Mouse (Mus musculus): ENCODE measurements around the gene Fbxl3.

Gene Fbxl3

DNA sequence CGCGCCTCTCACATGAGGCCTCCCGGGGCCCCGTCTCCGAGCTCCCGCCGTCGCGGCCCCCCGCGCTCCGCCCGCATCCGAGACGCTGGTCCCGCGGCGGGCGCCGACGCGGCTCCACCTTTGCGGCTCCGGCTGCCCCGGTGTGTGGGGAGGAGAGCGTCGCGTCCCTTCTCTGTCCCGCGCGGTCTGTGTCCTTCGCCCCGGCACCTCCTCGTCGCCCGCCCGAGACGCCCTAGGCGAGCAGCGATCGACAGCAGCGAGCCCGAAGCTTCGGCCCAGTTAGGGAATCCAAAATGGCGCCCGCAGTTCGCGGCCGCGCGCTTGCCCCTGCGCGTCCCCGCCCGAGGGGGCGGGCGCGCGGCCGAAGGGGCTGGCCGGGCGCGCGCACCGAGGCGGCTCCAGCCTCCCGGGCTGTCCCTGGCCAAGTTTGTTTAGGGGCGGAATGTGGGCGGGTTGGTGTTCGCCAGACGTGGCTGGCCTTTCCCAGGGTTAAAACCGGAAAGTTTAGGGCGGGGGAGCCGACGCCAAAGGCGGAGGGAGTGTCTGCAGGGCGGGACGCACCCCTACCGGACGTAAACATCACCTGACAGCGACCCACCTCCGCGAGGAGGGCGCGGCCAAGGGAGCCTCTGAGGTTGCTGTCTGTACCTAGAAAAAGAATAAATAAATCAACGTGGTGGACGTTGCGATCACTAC, at the start of gene Fbxl3:
Gene Fbxl3 (minus strand): TSS at position 329 of the 696 bp plus-strand sequence.
- peak; percentile 83 for DNase-seq (ENCODE audit: low read depth)

DNA sequence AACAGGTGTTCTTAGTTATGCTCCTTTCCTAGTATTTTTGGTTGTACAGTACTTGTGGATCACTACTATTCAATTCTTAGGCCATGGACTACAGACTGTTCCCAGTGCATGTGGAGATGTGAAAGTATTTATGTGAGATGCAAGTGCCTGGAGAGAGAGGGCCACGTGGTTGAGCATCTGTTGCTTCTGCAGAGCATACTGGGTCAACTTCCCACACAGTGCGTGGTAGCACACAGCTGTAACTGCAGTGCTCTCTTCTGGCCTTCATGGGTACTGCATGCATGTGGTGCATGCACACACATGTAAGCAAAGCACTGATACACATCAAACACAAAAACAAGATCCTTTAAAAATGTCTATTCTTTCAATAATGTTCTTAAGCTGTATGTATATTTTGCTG, 32.6 kb upstream of the Fbxl3 start:
- DNase-seq (ENCODE audit: low read depth) = peak; percentile 18

DNA sequence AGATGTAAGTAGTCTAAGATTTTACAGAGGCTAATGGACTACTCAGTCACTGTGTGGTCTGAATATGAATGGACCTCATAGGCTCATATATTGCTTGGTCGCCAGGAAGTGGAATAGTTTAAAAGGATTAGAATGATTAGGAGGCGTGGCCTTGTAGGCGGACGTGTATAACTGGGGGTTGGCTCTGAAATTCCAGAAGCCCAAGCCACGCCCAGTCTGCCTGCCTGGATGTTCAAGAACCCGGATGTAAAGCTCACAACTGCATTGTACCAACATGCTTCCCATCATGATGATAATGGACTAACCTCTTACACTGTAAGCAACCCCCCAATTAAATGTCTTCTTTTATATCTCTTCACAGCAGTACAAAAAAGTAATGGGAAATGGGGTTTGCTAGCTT, 26.4 kb upstream of the Fbxl3 start:
- no peak for DNase-seq (ENCODE audit: low read depth)

DNA sequence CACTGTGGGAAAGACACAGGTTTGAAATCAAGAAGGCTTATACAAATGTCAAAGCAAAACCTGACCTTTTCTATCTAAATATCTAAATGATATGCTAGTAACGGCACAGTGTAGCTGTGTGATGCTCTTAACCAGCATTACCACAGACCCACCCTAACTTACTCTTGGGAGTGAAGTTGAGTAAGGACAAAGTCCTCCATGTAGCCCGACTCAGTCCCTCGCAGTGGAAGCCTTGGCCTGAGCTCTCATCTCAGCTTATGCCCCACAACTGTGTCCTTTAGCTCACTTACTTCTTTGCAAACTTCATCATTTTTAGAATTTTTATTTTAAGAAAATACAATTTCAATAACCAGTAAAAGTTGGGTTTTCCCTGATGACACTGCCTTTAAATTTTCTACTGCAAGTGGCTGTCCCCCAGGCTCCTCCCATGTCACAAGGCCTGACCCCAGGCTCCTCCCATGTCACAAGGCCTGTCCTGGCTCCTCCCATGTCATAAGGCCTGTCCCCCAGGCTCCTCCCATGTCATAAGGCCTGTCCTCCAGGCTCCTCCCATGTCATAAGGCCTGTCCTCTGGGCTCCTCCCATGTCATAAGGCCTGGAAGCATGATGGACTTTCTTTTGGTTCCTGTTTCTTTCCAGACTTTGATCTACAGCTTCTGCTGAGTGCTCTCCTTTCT, 15.8 kb upstream of the Fbxl3 start:
- no peak for DNase-seq (ENCODE audit: low read depth)

DNA sequence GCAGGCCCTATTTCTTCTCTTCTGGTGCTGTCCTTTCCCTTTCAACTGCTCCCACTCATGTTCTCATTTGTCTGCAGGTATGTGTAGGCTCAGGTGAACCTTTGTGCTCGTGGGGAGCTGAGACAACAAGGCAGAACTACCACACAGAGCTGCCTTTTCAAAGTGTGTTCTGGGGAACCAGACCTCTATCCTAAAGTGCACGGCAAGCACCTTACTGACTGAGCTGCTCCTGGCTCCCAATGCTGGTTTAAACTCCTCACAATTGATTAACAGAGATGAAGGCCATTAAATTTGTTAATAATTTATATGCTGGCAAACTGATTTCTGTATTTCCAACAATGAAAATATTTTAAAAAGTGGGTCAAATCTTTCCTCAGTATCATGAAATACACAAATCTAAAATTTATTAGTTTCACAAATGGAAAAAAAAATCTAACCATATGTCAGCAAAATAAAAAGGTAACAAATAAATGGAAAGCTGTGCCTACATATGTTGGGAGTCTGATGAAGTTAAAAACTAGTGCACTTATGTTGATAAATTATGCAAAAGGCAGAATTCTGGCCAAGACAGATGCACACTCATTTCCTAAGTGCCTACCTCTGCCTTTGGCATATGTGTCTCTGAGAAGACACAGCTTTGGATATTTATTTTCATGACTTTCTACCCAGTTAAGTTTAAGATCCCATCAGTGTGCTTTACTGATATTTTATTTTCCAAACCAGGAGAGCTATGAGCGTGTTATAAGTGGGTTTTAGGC, 13.4 kb upstream of the Fbxl3 start:
- DNase-seq (ENCODE audit: low read depth) = no peak

DNA sequence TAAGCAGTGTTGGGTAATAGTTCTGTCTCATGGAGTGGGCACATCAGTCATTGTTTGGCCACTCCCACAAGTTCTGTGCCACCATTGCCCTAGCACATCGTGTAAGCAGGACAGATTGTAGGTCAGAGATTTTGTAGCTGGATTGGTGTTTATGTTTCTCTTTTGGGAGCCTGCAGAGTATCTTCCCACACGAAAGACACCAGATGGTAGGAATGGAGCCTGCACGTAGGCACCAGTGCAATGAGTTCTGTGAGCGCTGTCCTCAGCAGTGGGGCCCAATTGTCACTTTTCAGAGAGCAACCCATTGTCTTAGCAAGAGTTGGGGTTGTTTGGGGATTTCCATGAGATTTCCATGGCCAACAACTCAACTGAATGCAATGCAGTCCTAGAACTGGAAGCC, 10.6 kb upstream of the Fbxl3 start:
- DNase-seq (ENCODE audit: low read depth) = no peak

DNA sequence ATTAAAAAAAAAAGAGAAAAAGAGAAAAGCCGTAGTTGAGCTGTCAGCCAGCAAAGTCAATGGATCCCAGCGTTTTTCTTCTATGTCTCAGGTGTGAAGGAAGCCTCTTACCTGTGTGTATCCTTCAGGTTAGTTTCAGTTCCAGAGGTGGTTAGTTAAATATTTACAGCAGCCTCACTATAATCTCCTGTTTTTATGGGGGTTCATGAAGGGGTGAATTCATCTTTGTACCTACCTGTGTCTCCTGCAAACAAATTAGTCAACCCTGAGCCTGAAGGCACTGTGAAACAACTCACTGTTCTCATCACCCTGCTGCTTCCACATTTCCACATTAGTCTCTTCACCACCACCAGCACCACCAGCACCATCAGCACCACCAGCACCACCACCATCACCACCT, 6.9 kb upstream of the Fbxl3 start:
- DNase-seq (ENCODE audit: low read depth) = no peak

DNA sequence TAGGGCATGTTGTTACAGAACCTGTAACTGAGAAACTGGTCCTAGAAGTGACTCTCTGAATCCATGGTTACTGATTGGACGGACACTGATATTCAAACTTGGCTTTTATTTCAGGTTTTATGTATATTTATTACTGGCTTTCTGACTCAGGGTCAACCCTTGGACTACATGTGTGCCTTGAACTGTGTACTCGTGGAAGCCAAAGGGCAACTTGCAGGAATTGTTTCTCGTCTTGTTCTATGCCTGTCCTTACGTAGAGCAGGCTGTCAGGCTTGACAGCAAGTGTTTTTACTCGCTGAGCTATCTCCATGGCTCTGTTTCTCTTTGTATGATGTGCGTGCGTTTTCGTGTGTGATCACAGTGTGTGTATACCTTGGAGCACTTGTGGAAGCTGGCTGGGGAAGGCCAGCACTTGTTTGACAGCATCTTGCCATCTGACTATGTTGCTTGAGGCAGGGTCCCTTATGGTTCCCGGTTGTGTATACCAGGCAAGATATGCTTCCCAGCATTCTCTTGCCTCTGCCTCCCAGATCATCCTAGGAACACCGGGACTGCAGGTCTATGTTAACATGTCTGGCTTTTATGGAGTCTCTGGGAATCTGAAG, 3.5 kb upstream of the Fbxl3 start:
- DNase-seq (ENCODE audit: low read depth) = no peak

DNA sequence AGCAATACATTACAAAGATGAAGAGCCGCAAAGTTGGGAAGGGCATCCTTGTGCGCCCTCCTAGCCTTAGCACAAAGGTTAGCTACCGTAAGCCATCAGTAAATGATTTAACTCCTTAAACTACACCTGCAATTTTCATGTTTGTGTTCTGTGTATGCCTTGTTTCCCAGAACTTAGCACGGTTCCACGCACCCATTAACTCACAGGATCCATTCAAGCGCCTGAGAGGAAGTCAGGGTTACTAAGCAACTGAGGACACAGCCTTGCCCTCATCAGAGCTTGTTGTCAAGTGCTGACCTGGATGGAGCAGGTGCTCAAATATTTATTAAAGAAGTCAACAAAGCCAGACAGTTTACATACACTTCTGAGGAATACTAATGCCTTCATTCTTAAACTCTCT, 2.9 kb upstream of the Fbxl3 start:
- DNase-seq (ENCODE audit: low read depth) = no peak

DNA sequence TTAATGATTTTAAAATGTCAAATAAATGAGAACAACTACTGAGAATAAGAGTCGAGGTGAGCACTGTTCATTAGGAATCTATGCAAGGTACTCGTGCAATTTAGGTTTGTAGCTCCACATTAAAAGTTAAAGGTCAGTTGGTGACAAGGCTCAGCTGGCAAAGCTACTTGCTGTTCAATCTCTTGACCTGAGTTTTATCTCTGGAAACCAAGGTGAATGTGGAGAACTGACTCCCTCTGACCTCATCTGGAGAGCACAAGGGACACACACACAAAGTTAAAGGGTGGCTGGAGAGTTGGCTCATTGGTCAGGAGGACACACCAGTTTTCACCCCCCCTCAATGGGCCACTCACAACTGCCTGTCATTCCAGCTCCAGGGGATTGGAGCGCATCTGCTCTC, 1.8 kb upstream of the Fbxl3 start:
- DNase-seq (ENCODE audit: low read depth) = no peak

DNA sequence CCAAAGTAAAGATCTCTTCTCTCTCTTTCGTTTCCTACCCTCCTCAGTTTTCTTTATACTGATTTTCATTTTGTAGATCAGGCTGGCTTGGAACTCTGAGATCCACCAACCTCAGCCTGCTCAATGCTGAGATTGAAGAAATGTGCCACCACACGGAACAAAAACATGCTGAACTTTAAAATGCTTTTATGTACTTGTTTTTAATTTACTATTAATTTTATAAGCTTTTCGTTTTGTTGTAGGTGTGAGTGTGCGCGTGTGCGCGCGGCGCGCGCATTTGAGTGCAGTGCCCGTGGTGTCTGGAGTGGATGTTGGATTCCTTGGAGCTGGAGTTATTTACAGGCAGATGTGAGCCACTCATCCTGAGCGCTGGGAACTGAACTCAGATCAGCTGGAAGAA, 930 bp upstream of the Fbxl3 start:
- no peak for DNase-seq (ENCODE audit: low read depth)

DNA sequence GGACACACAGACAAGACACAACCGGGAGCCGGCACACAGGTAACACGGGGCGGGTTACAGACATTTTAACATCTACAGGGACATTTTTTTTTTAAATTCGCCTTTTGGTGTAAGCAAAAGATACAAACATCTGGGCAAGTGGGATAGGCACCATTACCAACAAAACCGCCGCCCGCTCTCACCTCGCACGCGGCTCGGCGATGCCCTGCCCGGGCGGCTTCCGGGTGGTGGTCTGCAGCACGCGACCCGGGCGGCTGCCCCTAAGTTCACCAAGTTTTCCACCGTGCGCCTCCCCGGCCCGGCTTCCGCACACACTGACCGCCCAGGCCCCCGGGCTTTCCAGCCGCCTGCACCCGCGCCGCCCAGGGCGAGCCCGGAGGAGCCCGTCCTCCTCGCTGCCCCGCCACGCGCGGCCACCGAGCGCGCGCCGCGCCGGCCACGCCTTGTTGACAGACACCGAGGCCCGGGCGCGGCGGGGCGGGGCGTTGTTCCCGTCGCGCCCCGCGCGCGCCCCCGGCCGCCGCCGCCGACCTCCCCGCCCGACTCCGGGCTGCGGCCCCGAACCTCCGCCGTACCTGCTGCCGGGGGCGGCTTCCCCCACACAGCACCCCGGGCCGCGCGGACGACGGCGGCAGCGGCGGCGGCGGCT, 655 bp downstream of the Fbxl3 start:
- DNase-seq (ENCODE audit: low read depth) = peak; percentile 53

DNA sequence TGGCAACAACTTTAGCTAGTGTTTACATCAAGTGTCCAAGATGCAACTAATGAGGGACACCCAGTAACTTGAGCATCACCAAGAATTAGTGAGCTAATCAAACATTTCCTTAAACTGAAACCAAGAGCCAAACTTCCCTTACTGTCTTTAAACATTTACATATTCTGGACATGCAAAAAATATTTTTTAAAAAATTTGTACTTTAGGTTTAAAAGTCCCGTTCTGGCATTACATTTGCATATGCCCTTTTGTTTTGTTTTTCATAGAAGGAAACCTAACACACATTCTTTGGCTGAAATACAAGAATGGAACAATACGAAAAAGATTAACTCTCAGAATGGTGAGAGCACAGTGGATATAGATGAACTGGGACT, 1.2 kb downstream of the Fbxl3 start:
- no peak for DNase-seq (ENCODE audit: low read depth)

DNA sequence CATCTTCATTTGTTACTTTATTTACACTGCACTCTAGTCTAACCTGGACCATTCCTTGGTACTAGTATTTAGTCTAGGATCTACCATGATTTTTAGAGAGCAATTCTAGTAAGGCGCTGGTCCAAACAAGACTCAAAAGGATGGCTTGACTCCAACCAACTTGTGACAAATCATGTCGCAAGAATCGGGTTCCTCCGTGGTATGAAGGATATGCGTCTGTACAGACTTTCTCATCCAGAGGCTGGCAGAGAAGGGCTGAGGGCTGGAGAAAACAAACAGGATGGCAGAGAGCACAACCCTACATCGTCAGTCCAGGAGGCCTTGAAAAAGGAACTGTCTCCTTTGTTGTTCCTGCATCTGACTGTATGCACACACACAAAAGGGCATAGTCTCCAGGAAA, 2.7 kb downstream of the Fbxl3 start:
- no peak for DNase-seq (ENCODE audit: low read depth)

DNA sequence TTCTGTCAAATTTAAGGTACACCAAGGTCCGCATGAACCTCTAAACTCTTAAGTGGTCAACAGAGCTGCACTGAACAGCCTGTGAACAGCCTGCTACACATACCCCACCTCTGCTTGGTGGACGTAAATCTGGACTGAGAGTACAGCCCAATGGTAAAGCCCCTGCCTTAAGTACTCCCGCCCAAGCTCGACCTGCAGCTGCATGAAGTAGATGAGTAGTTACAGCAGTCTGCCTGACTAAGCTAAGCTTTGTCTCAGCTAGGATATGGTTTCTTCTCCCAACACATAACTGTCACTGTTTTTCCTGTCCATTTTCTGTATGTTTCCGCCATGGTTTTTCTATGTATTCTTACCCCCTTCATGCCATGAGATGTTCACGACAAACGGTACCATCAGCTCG, 3.5 kb downstream of the Fbxl3 start:
- no peak for DNase-seq (ENCODE audit: low read depth)

DNA sequence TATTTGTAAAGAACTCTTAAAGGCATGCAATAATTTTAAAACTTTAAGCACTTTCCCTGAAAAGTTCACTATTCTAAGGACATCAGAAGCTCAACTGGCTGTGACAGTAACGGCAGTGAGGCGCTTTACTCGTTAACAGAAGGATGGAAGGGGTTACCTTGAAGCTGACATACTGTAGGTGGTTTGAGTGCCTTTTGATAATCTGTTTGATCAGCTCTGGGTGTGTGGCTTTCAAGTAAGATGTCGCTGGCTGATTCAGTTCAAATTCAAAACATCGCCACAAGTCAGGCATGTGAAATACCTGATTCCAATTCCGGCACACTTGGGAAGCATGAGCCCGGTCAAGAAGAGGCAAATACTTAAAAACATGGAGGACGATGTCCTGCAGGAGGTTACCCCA, 4.3 kb downstream of the Fbxl3 start:
- DNase-seq (ENCODE audit: low read depth) = no peak

DNA sequence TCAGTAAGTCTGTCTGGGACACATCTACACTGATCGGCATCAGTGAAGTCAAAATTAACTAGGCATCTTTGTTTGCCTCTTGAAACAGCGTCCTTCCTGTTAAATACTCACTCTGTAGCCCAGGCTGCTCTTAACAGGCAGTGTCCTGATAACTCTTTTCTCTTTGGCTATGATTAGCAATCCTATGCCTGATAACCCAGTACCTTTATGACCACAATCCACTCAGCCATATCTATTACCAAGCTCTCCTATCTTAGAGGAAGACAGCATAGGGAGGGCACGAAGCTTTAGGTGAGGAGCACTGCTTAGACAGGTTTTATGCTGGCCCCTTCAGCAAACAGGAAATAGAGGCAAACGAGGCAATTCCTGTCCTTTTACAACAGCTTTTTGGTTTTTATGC, 5.7 kb downstream of the Fbxl3 start:
- no peak for DNase-seq (ENCODE audit: low read depth)

DNA sequence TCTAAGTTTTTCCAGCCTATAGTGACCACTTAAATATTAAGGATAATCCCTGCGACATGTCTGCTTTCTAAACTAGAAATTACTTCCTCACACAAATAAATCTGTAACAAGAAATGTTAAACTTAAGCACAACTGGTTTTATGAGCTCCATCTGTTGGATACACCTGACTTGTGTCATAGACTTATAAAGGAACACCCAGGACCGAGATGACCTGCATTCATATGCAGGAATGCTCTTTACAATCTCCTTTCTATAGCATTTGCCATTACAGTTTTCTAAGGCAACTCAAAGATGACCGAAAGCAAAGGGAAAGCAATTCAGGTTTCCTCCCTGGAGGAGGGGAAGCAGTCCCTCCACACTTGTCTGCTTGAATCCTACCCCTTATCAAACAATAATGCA, 6.1 kb downstream of the Fbxl3 start:
- no peak for DNase-seq (ENCODE audit: low read depth)

DNA sequence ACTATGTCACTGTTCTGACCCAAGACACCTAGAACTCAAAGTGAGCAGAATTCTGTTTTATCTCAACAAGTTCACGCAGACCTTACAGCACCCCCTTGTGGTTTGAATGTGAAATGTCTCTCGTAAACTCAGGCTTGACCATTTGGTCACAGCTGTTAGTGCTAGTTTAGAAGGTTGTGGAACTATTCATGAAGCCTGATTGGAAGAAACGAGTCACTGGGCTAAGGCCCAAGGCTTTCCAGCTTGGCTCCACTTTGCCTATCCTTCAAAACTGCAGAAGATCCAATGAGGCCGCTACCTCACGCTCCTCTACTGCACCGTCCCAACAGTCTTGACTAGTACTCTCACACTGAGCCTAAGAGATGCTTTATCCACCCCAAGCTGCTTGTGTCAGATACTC, 10.7 kb downstream of the Fbxl3 start:
- peak; percentile 56 for DNase-seq (ENCODE audit: low read depth)

DNA sequence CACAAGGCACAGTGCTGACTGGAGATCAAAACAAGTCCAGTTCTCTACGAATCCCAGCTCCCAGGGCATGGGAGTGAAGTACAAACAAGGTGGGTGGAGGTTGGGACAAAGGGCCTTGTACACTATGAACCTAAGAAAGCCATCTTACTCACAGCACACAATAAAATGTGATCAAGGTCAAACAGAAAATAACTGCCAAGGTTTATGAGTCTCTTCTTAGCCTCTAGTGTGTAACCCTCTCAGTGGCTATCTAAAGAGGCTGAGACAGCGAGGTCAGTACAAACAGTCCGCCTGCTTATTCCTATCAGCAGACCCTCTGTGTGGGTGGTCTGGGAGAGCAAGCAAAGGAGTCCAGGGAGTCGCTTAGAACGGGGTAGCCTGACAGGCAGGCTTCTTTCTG, 11.5 kb downstream of the Fbxl3 start:
- DNase-seq (ENCODE audit: low read depth) = no peak

DNA sequence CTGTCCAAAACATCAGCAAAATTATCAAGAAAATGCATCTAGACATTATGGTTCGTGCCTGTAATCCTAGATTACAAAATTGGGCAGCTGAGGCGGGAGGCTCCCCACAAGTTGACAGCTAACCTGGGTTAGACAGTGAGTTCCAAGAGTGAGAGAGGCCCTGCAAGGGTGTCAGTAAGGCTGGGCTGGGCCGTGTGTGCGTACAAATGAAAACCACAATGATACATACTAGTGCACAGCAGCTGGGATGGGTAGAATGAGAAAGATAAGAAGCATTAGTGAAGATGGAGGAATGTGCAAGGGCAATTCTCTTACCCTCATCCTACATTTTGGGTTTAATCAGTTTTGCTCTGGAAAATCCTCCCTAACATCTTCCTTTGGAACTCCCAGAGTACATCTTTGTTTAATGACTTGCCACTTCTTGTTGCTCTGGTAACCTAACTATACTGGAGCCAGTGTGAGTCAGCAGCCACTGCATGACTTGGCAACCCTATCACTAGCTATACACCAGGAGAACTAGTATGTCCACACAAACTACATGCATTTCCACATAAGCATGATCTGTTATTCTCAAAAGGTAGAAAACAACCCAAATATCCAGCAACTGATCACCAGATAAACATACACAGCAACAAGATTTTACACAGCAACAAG, 12.6 kb downstream of the Fbxl3 start:
- no peak for DNase-seq (ENCODE audit: low read depth)

Data from c-Kit-positive CD71-negative TER-119-negative erythroid progenitor cells, embryonic 14.5 days (primary cell).